In the genomic region with DNA sequence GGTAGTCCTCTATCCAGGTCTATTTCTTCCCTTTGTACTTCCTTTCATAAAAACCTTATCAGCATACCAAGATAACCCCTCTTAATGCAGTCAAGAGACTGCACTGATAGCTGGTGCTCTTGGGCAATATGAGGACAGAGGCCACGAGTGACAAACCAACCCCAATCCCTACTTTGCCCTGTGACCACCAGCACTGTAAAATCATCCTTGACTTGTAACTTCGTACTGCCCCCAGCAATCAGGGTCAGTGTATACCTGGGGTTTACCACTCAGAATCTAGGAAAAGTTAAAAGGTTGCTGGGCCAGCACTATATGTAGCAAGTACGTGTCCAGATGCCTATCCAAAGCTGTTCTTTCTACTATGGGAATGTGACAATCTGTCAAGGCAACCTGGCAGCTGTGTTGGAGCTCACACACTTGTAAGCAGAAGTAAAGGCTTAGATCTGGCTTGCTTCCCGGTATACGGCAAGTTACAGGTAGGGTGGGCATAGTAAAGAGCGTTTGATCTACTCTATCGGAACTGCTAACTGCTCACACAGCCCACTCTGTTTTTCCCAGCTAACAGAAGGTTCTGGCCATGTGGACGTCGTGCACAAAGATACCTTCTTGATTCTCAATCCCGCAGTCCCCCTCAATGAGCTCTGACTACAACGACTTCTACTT, we compare ENCODE assay signal across 8 mouse cellular contexts. TPM values are rescaled to one million over a fixed set of nuclear protein-coding genes. Genes with fewer than 3 reads are reported as not detected.
DNase-seq lines count a peak whose midpoint lies in the region; ATAC-seq and TF ChIP-seq lines count a peak whose summit lies in the region.

No protein-coding gene starts in this region.

- H3K4me2 ChIP-seq in limb, embryonic 14.5 days (replicated peaks; ENCODE audit: low read depth, low read length, severe bottlenecking): peak overlapping the region; percentile 76
- H3K4me2 ChIP-seq in stomach, postnatal 0 days (replicated peaks; ENCODE audit: low read depth): peak overlapping the region; percentile 80

- H3K9me3 ChIP-seq in erythroblast, embryonic 14.5 days (ENCODE audit: control insufficient read depth, low read length): no peaks in the 10 kb centered on the region
- H3K9me3 ChIP-seq in limb, embryonic 14.5 days (ENCODE audit: control insufficient read depth, low read length): no peaks in the 10 kb centered on the region
- H3K9me3 ChIP-seq in stomach, postnatal 0 days (ENCODE audit: control insufficient read depth, low read length): no peaks in the 10 kb centered on the region

- 10% methylated on average over 11 of the region's 11 CpGs for WGBS in limb, embryonic 14.5 days
- 4% methylated on average over 11 of the region's 11 CpGs for WGBS in stomach, postnatal 0 days

- peak overlapping the region; percentile 70 for H3K4me3 ChIP-seq in erythroblast, embryonic 14.5 days (replicated peaks)
- peak overlapping the region; percentile 96 for H3K4me3 ChIP-seq in testis, adult 2 months (ENCODE audit: control insufficient read depth, low read depth, low read length)
- peak overlapping the region; percentile 94 for H3K4me3 ChIP-seq in limb, embryonic 14.5 days (replicated peaks; ENCODE audit: low read length)
- peak overlapping the region; percentile 98 for H3K4me3 ChIP-seq in stomach, postnatal 0 days (ENCODE audit: low read depth, low read length)

- intact Hi-C loops in left cerebral cortex, postnatal 25 days (cut with DNase I): loop anchor here (2.0 kb wide), 1 partner anchor 53 kb away; no protein-coding TSS in a partner anchor

- H3K9ac ChIP-seq in limb, embryonic 14.5 days (ENCODE audit: low read depth, low read length, severe bottlenecking): peak overlapping the region; percentile 96
- peak overlapping the region; percentile 96 for H3K9ac ChIP-seq in stomach, postnatal 0 days (ENCODE audit: low read length)

- no peak for TF ChIP-seq POLR2A in testis, adult 2 months (IDR thresholded peaks at IDR 0.05; ENCODE audit: control insufficient read depth, low read depth, low read length)
- TF ChIP-seq POLR2A in limb, embryonic 14.5 days (IDR thresholded peaks at IDR 0.05; ENCODE audit: borderline replicate concordance, extremely low read depth, insufficient read depth, insufficient read length): no peak

- DNase-seq in testis, postnatal 14 days (ENCODE audit: low spot score): no peak
- no peak for DNase-seq in limb, embryonic 14.5 days (ENCODE audit: low spot score)
- no peak for DNase-seq in stomach, postnatal 0 days (ENCODE audit: low spot score)
- DNase-seq in left cerebral cortex, postnatal 25 days (ENCODE audit: low spot score in 2 of 2): no peak
- no peak for DNase-seq in cerebellum, adult 11-12 months

- no peaks in the 10 kb centered on the region for H3K27me3 ChIP-seq in erythroblast, embryonic 14.5 days (ENCODE audit: control insufficient read depth)
- no peaks in the 10 kb centered on the region for H3K27me3 ChIP-seq in testis, adult 2 months (ENCODE audit: control insufficient read depth, insufficient read depth, low read length)
- no peaks in the 10 kb centered on the region for H3K27me3 ChIP-seq in limb, embryonic 14.5 days (ENCODE audit: control insufficient read depth, insufficient read depth, low read length)
- no peaks in the 10 kb centered on the region for H3K27me3 ChIP-seq in stomach, postnatal 0 days (ENCODE audit: control insufficient read depth, insufficient read depth, low read length)

- peaks cover 41% of the 10 kb centered on the region for H3K36me3 ChIP-seq in erythroblast, embryonic 14.5 days (ENCODE audit: control insufficient read depth)
- no peaks in the 10 kb centered on the region; the same call in 1 of the 2 replicates for H3K36me3 ChIP-seq in testis, adult 2 months (ENCODE audit: control insufficient read depth, insufficient read depth, low read length)
- H3K36me3 ChIP-seq in limb, embryonic 14.5 days (ENCODE audit: control insufficient read depth, insufficient read depth, low read length): peaks cover 45% of the 10 kb centered on the region
- H3K36me3 ChIP-seq in stomach, postnatal 0 days (ENCODE audit: control insufficient read depth, insufficient read depth, low read length): peaks cover 19% of the 10 kb centered on the region

- H3K27ac ChIP-seq in testis, adult 2 months (ENCODE audit: control insufficient read depth, insufficient read depth, low read depth, low read length): peak overlapping the region; percentile 91
- H3K27ac ChIP-seq in limb, embryonic 14.5 days (replicated peaks; ENCODE audit: low read depth, low read length): peak overlapping the region; percentile 82; the same call in 1 of the 2 replicates
- H3K27ac ChIP-seq in stomach, postnatal 0 days (replicated peaks): peak overlapping the region; percentile 96

- TF ChIP-seq EP300 in stomach, postnatal 0 days (optimal IDR thresholded peaks at IDR 0.05): no peak

- peaks cover 46% of the 10 kb centered on the region for H3K4me1 ChIP-seq in erythroblast, embryonic 14.5 days (ENCODE audit: control insufficient read depth)
- H3K4me1 ChIP-seq in testis, adult 2 months (ENCODE audit: control insufficient read depth, insufficient read depth, low read length): peaks cover 12% of the 10 kb centered on the region
- peaks cover 21% of the 10 kb centered on the region for H3K4me1 ChIP-seq in limb, embryonic 14.5 days (ENCODE audit: control insufficient read depth, insufficient read depth, low read length)
- H3K4me1 ChIP-seq in stomach, postnatal 0 days (replicated peaks; ENCODE audit: control insufficient read depth, insufficient read depth): peaks cover 4% of the 10 kb centered on the region; the same call in 1 of the 2 replicates

- no peak for ATAC-seq in erythroblast, adult 5-6 weeks (replicated peaks; ENCODE audit: low FRiP score, poor library complexity, severe bottlenecking)
- no peak for ATAC-seq in limb, embryonic 14.5 days (ENCODE audit: low FRiP score, low read depth)
- ATAC-seq in stomach, postnatal 0 days (ENCODE audit: low FRiP score, low TSS enrichment): no peak

- no peak for TF ChIP-seq CTCF in testis, adult 2 months (IDR thresholded peaks at IDR 0.05; ENCODE audit: control insufficient read depth, insufficient read depth, insufficient replicate concordance, low read depth, low read length)
- TF ChIP-seq CTCF in stomach, postnatal 0 days (IDR thresholded peaks at IDR 0.05; ENCODE audit: low read depth): no peak

RNA-seq across cellular contexts. Expression of a gene that starts 1.2 kb away (rescaled TPM):
- 23.2 and 24.6 TPM in 2 replicates for polyA plus RNA-seq in erythroblast, embryonic 14.5 days (2012)
- total RNA-seq in erythroblast, adult 5-6 weeks (2015; ENCODE audit: low replicate concordance): 108 and 148 TPM in 2 replicates
- total RNA-seq in erythroblast, adult 5-6 weeks (2017; ENCODE audit: low replicate concordance): 136 and 145 TPM in 2 replicates
- polyA plus RNA-seq in testis, adult 2 months (2012; rRNA removed): 46.7 and 55.1 TPM in 2 replicates
- 569 and 645 TPM in 2 replicates for polyA plus RNA-seq in limb, embryonic 14.5 days (2012; rRNA removed)
- 968 and 988 TPM in 2 replicates for polyA plus RNA-seq in limb, embryonic 14.5 days (2014; fragmentation: Nextera tagmentation; extraction: Ambion mirVana)
- polyA plus RNA-seq in stomach, postnatal 0 days (2015; fragmentation: Nextera tagmentation; extraction: Ambion mirVana): 858 and 892 TPM in 2 replicates
- 100 to 1,000 TPM; 125 to 127 TPM for total RNA-seq in left cerebral cortex, postnatal 25 days (2021)

RNA-seq across cellular contexts. Expression of a gene that starts 9.5 kb away (rescaled TPM):
- polyA plus RNA-seq in erythroblast, embryonic 14.5 days (2012): 52.3 and 59.5 TPM in 2 replicates
- total RNA-seq in erythroblast, adult 5-6 weeks (2015; ENCODE audit: low replicate concordance): 101 and 127 TPM in 2 replicates
- 35.7 and 38.1 TPM in 2 replicates for total RNA-seq in erythroblast, adult 5-6 weeks (2017; ENCODE audit: low replicate concordance)
- polyA plus RNA-seq in testis, adult 2 months (2012; rRNA removed): 94.7 and 101 TPM in 2 replicates
- 610 and 750 TPM in 2 replicates for polyA plus RNA-seq in limb, embryonic 14.5 days (2012; rRNA removed)
- polyA plus RNA-seq in limb, embryonic 14.5 days (2014; fragmentation: Nextera tagmentation; extraction: Ambion mirVana): 566 and 572 TPM in 2 replicates
- 352 and 362 TPM in 2 replicates for polyA plus RNA-seq in stomach, postnatal 0 days (2015; fragmentation: Nextera tagmentation; extraction: Ambion mirVana)
- 100 to 1,000 TPM; 340 to 344 TPM for total RNA-seq in left cerebral cortex, postnatal 25 days (2021)

RNA-seq across cellular contexts. Expression of a gene that starts 21.0 kb away (rescaled TPM):
- 0.05 TPM in 1 of 2 replicates, not detected in the other for polyA plus RNA-seq in erythroblast, embryonic 14.5 days (2012)
- not detected in 2 replicates for total RNA-seq in erythroblast, adult 5-6 weeks (2015; ENCODE audit: low replicate concordance)
- total RNA-seq in erythroblast, adult 5-6 weeks (2017; ENCODE audit: low replicate concordance): not detected in 2 replicates
- polyA plus RNA-seq in testis, adult 2 months (2012; rRNA removed): 31.2 and 31.6 TPM in 2 replicates
- 2.7 and 3.7 TPM in 2 replicates for polyA plus RNA-seq in limb, embryonic 14.5 days (2012; rRNA removed)
- 3.3 and 3.5 TPM in 2 replicates for polyA plus RNA-seq in limb, embryonic 14.5 days (2014; fragmentation: Nextera tagmentation; extraction: Ambion mirVana)
- not detected in 2 replicates for polyA plus RNA-seq in stomach, postnatal 0 days (2015; fragmentation: Nextera tagmentation; extraction: Ambion mirVana)
- total RNA-seq in left cerebral cortex, postnatal 25 days (2021): not detected

RNA-seq across cellular contexts. Expression of a gene that starts 22.4 kb away (rescaled TPM):
- 4.1 and 5.7 TPM in 2 replicates for polyA plus RNA-seq in erythroblast, embryonic 14.5 days (2012)
- total RNA-seq in erythroblast, adult 5-6 weeks (2015; ENCODE audit: low replicate concordance): 8.1 and 17.6 TPM in 2 replicates
- 3.2 and 9.6 TPM in 2 replicates for total RNA-seq in erythroblast, adult 5-6 weeks (2017; ENCODE audit: low replicate concordance)
- 196 and 204 TPM in 2 replicates for polyA plus RNA-seq in testis, adult 2 months (2012; rRNA removed)
- polyA plus RNA-seq in limb, embryonic 14.5 days (2012; rRNA removed): 203 and 265 TPM in 2 replicates
- polyA plus RNA-seq in limb, embryonic 14.5 days (2014; fragmentation: Nextera tagmentation; extraction: Ambion mirVana): 271 and 274 TPM in 2 replicates
- 113 and 115 TPM in 2 replicates for polyA plus RNA-seq in stomach, postnatal 0 days (2015; fragmentation: Nextera tagmentation; extraction: Ambion mirVana)
- total RNA-seq in left cerebral cortex, postnatal 25 days (2021): 10 to 100 TPM; 88.2 to 93.6 TPM

RNA-seq across cellular contexts. Expression of a gene that starts 26.3 kb away (rescaled TPM):
- 56.7 and 59.1 TPM in 2 replicates for polyA plus RNA-seq in erythroblast, embryonic 14.5 days (2012)
- total RNA-seq in erythroblast, adult 5-6 weeks (2015; ENCODE audit: low replicate concordance): 60.6 and 67.8 TPM in 2 replicates
- total RNA-seq in erythroblast, adult 5-6 weeks (2017; ENCODE audit: low replicate concordance): 86.1 and 86.4 TPM in 2 replicates
- 22.8 and 23.6 TPM in 2 replicates for polyA plus RNA-seq in testis, adult 2 months (2012; rRNA removed)
- 96.8 and 143 TPM in 2 replicates for polyA plus RNA-seq in limb, embryonic 14.5 days (2012; rRNA removed)
- 478 TPM in 2 replicates for polyA plus RNA-seq in limb, embryonic 14.5 days (2014; fragmentation: Nextera tagmentation; extraction: Ambion mirVana)
- polyA plus RNA-seq in stomach, postnatal 0 days (2015; fragmentation: Nextera tagmentation; extraction: Ambion mirVana): 213 TPM in 2 replicates
- 10 to 100 TPM; 59.9 to 61.2 TPM for total RNA-seq in left cerebral cortex, postnatal 25 days (2021)

Comparison
In these comparisons a context has a peak if more than half of its experiments do, and no peak if none do; other contexts are left out.
1. RNA of a gene that starts 1.2 kb away (polyA plus RNA-seq): 569 to 988 TPM in limb, embryonic 14.5 days and 858 to 892 TPM in stomach, postnatal 0 days; 46.7 to 55.1 TPM in testis, adult 2 months and 23.2 to 24.6 TPM in erythroblast, embryonic 14.5 days; every median in the first group is over 10 times any median in the second.
2. Peak in every context shown above with its lines, with median percentiles within 50 percentile points of each other: H3K4me3 ChIP-seq and H3K27ac ChIP-seq.